Mouse (Mus musculus): Measurements from ENCODE around the gene Smoc1.

The Smoc1 gene

DNA sequence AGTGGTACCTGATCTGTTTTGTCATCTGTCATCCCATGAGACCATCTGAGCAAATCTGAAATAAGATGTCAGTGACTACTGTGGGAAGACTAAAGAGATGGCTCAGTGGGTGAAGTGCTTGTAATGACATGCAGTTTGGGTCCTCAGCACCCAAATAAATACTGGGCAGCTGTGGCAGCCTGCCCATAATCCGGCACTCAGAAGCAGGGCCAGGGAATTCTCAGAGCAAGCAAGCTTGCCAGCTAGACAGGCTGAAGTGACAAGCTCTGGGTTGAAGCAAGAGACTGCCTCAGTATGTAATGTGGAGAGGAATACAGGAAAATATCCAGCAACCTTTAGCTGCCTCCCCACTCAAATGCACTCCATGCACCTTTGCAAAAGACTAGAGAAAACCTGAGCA, 58.6 kb downstream of the Smoc1 start:
- DNase-seq, result no peak

- DNase-seq, result no peak
Observed at GRCm38 (mm10) chr12:81088131-81088530, 61.5 kb downstream of the Smoc1 start.

GRCm38 (mm10) chr12:81091641-81092040, 65.0 kb downstream of the Smoc1 start:
- DNase-seq, result no peak

DNA sequence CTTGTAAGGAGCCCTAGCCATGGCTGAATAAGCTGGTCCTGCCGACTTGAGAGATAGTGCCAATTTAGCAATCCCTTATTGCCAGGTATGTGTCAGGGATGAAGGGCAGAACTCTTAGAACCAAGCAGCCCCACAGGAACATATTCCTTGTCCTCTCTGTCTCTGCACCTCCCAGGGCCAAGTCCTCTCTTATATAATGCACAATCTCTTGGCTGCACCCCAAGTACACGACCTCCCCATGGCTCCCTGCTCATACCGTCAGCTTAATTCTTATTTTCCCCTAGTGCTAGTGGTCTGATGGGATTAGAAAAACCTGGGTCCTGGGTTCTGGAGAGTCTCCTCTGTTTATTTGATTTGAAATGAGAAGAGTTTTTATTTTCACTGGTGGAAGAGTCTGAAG, 66.0 kb downstream of the Smoc1 start:
- DNase-seq, result no peak

DNA sequence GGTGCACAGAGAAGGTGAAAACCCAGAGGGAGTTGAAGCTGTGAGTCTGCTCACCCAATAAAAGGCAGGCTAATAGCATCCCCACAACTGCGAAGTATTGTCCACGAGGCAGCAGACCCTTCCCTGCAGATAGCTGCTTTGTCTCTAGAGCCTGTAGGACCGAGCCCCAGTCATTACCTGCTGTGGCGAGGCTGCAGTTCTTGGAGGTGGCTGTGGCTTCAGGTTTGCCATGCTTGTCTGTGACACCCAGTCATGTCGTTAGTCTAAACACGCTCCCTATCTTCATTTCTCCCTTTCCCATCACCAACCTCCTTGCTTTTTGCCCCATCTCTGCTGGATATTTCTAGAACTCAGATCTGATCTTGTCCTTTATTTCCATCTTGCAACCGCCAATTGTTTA, 66.6 kb downstream of the Smoc1 start:
- DNase-seq, result no peak

DNA sequence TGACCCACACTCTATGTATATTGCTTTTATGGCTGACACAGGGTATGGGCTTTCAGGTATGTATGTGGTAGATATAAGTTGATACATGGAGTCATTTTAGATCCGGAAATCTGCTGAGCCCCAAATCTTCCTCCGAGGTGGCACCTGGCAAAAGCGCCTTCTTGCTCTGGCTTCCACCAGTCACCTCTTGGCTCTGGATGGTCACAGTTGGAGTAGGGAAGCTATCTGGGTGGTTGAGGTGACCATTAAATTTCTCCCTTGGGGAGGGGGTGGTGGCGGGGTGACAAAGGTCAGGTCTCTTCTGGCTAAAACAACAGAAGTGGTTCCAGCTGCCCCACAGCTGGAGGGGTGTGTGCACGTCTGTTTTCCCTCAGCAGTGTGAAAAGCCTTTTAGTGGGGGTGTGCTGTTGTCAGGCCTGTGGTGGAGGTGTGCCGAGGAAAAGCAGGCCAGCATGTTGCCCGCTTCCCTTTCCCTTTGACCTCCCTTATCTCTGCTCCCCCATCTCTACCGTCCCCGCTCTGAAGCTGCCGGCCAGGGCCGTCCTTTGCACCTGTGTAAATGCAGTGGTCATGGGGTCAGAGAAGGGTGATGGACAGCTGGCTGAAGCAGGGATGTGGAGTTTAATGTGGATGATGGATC, 68.3 kb downstream of the Smoc1 start:
- DNase-seq, result no peak

DNA sequence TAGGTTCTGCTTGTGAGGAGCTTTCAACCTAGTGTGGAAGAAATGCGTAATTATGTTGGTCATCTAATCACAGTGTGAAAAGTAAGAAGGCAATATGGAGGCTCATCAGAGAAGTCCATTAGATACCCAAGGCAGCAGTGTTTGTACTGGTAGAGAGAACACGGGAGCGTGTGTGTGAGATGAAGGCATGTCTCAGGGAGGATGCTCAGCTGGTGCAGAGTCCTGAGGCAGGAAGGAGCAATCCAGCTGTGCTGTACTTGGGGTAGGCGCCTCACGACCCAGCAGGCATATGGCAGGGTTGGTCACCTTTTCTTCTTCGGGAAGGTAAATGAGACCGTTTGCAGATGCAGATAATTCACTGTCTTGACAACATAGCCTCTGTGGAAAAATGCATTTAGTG, 70.7 kb downstream of the Smoc1 start:
- peak; percentile 20 for DNase-seq

DNA sequence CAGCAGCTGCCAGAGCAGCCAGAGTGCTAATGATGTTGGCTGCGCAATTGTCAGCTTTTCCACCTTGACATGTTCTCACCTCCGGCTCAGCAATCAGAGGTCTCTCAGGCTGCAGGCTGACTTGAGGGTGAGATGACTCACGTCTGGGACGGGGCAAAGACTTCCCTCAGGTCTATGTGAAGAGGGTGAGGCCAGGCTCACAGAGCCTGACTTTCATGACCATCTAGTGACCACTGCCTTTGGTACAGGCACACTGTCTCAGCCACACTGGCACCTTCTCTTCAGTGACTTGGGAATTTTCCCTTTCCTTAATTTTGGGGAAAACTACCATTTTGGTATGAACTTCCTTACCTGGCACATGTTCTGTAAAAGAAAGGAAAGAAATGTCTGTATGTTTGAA, 71.1 kb downstream of the Smoc1 start:
- DNase-seq, result no peak

GRCm38 (mm10) chr12:81099161-81099560, 72.6 kb downstream of the Smoc1 start:
- DNase-seq, result no peak

- no peak for DNase-seq
Observed at GRCm38 (mm10) chr12:81101691-81102090, 75.1 kb downstream of the Smoc1 start.

DNA sequence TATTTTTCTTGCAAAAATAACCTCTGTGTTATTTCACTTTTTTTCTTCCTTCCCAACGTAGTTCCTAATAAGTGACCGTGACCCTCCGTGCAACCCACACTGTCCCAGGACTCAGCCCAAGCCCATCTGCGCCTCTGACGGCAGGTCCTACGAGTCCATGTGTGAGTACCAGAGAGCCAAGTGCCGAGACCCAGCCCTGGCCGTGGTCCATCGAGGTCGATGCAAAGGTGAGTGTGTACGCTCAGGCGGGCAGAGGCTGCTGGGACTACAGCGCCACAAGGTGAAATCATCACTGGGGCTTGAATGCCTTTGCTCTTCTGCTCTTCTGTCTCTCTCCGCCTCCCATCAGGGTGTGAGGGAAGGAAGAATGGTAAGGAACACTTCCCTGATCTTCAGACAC, 77.9 kb downstream of the Smoc1 start:
- no peak for DNase-seq

DNA sequence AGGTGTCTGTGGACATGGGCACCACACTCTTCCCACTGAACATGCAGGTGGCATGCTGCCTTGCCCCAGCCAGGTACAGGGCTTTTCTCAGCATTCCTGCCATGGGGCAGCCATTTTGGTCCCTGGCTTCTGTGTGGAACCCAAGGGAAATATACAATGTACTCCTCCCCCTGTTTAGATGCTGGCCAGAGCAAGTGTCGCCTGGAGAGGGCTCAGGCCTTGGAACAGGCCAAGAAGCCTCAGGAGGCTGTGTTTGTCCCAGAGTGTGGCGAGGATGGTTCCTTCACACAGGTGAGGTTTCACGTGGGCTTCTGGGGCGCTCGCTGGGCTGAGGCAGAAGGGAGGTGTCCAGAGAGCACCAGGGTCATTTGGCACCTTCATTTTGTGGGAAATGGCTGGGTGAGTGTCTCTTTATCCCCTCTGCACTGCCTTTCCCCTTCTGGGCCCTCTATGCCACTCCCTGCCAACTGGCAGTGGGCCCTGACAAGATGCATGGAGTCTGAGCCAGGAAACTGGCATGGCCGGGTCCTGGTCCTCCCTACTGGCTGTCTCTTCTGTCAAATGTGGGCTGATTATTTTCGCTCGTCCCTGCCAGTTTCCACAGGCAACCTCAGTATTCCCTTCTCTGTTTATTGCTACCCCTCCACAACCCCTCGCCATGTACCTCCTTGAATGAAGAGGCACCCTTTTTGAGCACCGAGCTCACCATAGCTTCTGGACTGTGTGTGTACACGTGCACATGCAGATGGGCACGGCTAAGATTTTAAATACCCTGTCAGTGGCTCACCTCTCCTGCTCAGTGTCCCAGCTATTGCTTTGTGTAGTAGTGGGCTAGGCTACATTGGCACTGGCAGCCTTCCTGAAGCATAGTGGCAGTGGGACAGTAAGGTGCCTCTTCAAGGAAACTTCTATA, 79.4 kb downstream of the Smoc1 start:
- DNase-seq, result no peak

DNA sequence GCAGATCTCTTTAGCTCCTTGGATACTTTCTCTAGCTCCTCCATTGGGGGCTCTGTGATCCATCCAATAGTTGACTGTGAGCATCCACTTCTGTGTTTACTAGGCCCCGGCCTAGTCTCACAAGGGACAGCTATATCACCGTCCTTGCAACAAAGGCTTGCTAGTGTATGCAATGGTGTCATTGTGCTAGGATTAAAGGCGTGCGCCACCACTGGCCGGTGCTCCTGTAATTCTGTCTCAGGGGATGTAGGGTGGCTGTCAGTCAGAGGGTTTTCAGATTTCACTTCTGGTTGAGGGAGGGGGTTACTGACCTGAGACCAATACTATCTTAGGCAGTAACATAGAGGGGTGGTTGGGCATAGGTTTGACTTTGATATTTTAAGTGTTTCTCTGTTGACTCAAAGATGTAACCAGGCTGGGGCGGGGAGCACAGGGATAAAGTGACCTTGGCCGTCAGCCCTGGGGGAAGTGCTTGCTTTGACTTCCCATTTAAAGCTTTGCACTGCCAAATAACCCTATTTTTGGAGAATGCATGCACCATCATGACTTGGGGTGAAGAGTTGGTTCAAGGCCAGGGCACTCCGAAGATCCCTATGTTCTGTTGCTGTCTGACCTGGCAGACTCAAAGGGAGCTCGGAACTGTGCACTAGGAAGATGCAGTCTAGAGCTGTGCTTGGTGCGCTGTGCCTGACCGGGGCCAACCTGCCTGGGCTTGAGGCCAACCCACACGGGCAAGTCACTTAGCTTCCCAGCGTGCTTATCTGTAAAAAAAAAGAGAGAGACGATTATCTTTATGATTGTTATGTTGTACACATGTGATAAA, 80.9 kb downstream of the Smoc1 start:
- no peak for DNase-seq

GRCm38 (mm10) chr12:81108600-81109011, 82.0 kb downstream of the Smoc1 start:
- no peak for DNase-seq

GRCm38 (mm10) chr12:81110006-81110405, 83.4 kb downstream of the Smoc1 start:
- no peak for DNase-seq

GRCm38 (mm10) chr12:81112321-81112720, 85.7 kb downstream of the Smoc1 start:
- no peak for DNase-seq

GRCm38 (mm10) chr12:81120301-81120700, 93.7 kb downstream of the Smoc1 start:
- no peak for DNase-seq

GRCm38 (mm10) chr12:81123793-81124192, 97.2 kb downstream of the Smoc1 start:
- no peak for DNase-seq

DNA sequence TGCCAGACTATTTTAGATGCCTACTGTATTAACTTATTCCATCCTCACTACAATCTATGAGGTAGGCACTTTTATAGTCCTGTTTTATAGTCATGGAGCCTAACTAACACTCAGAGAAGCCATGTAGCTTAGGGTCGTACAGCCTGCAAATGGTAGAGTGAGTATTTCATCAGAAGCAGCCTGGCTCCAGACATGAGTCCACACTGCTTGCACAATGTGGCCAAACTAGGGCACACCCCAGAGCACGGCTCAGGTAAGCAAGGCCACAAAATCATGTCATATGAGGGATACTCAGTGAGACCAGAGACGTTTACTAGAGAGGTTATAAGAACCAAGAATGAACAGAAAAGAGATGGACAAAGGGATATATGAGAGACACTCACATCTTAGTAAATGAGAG, 100.2 kb downstream of the Smoc1 start:
- DNase-seq, result no peak

GRCm38 (mm10) chr12:81128693-81129092, 102.1 kb downstream of the Smoc1 start:
- no peak for DNase-seq

DNA sequence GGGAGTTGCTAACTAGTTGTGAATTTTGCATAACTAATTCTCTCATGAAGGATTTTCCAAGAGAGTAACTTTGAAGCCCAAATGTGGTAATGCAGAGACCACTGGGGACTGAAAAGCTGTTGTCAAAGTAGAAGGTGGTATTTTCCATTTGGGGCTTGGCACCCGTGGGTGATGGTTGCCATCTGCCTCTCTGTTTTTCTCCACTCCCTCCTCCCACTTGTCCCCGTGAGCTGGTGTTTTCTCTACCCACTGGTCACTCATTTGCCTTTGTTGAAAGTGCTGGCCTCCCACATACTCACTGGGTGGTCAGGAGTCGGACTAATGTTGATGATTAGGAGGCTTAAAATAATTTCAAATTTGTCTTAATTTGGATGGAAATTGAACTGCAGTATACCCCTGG, 104.1 kb downstream of the Smoc1 start:
- DNase-seq, result no peak

DNA sequence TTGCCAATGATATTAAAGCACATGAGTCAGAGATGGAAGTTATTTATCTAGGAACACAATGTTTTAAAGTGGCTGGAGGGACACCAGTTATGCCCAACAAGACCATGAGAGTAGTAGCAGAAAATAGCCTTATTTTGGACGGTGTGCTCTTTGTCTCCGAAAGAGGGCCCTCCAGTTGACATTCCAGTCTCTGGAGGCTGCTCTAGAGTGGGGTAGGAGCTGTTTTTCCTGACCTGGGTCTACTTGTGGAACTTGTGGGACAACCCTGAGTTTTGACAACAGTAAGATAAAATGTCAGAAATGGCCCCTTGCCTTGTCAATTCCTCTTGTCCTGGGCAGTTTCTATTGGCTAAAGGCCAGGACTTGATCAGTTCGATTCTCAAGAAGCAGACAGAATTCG, 104.5 kb downstream of the Smoc1 start:
- no peak for DNase-seq

DNA sequence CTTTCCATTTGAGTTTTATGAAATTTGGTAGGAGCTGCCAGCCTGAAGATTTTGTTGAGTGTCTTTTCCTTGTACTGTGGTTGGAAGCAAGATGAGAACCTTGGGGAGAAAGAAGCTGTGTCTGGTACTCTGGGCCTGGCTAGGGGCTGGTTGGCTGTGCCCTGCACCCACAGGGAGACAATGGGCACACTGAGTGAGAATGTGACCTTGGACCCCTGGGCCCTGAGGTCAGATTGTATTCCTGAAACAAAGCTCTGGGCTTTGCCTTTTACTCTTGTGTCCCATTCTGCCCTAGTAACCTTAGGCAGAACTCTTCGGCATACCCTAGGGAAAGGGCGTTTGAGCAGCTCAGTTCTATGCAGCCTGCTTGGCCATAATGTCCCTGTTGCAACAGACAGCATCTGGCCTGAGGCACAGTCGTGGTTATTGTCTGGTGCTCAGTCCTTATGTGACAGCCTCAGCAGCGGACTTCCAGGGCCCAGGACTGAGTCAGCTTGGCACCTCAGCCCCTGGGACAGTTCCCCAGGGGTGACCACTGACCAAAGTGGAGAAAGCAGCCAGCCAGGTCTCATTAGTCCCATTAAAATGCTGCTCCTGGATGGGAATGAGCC, 106.6 kb downstream of the Smoc1 start:
- DNase-seq, result no peak
